Mouse (Mus musculus) midbrain, embryonic 15.5 days (tissue): ENCODE measurements around the gene Fam189a2. TPM values are rescaled to one million over a fixed set of nuclear protein-coding genes. Genes with fewer than 3 reads are reported as not detected.
A peak's percentile ranks its signal among the peaks of the same experiment; 100 is the strongest.

Experiments used
- ATAC-seq: fragments of 200-750 bp; cut with Nextera tagmentation; replicated peaks from 2 replicates; pipeline ENCODE4 v1.8.0; 2017; ENCODE audit warnings: moderate TSS enrichment
- H3K27ac ChIP-seq: fragments of 300-500 bp; sonication (generic); 2 replicates; pipeline ENCODE4 v1.5.1; 2015; ENCODE audit warnings: mild to moderate bottlenecking, inconsistent platforms
- H3K27me3 ChIP-seq: fragments of 300-500 bp; sonication (generic); replicated peaks from 2 replicates; pipeline ENCODE4 v1.6.1; 2015; ENCODE audit warnings: inconsistent platforms
- H3K36me3 ChIP-seq: fragments of 300-500 bp; sonication (generic); replicated peaks from 2 replicates; pipeline ENCODE4 v1.6.1; 2015; ENCODE audit warnings: inconsistent platforms
- H3K4me1 ChIP-seq: fragments of 300-500 bp; sonication (generic); 2 replicates; pipeline ENCODE4 v1.6.1; 2015; ENCODE audit warnings: inconsistent platforms
- H3K4me2 ChIP-seq: fragments of 300-500 bp; sonication (generic); 2 replicates; pipeline ENCODE4 v1.6.1; 2015; ENCODE audit warnings: inconsistent platforms, mild to moderate bottlenecking, moderate library complexity
- H3K4me3 ChIP-seq: fragments of 300-500 bp; sonication (generic); 2 replicates; pipeline ENCODE4 v1.5.1; 2015; ENCODE audit warnings: mild to moderate bottlenecking, inconsistent platforms
- H3K9ac ChIP-seq: fragments of 300-500 bp; sonication (generic); 2 replicates; pipeline ENCODE4 v1.6.1; 2015; ENCODE audit warnings: mild to moderate bottlenecking, inconsistent platforms
- H3K9me3 ChIP-seq: fragments of 300-500 bp; sonication (generic); 2 replicates; pipeline ENCODE4 v1.6.1; 2016; ENCODE audit warnings: inconsistent platforms
- WGBS: fragments of 180-500 bp; shearing (Covaris S2); methylation state at CpG from one replicate; pipeline ENCODE4 v1.1.7; 2015; ENCODE audit warnings: mixed read lengths; 5-methylcytosine and 5-hydroxymethylcytosine counted together
- polyA plus RNA-seq: library from polyadenylated mRNA; unstranded; fragments of >200 nt; fragmentation: Nextera tagmentation; extraction: Ambion mirVana; gene quantifications from 2 replicates; pipeline ENCODE4 v1.2.1, GENCODE M21; 2015

Gene Fam189a2
- polyA plus RNA-seq, 1 experiment from 2014 or later = 1.8 TPM

GRCm38 (mm10) chr19:24022771-24023170, 8.0 kb downstream of the Fam189a2 start:
- Histone ChIP-seq H3K9ac (no peak overlapping the region), H3K27ac (no peak overlapping the region), H3K27me3 (peaks cover 3% of the 10 kb centered on the region; the same call in 1 of the 2 replicates), H3K4me2 (no peak overlapping the region), H3K4me1 (peaks cover 21% of the 10 kb centered on the region), H3K9me3 (no peaks in the 10 kb centered on the region), H3K4me3 (no peak overlapping the region), H3K36me3 (no peaks in the 10 kb centered on the region)
- no peak for ATAC-seq
- WGBS = 85% methylated on average over 3 of the region's 3 CpGs

GRCm38 (mm10) chr19:24022301-24022700, 8.5 kb downstream of the Fam189a2 start:
- H3K36me3 ChIP-seq = no peaks in the 10 kb centered on the region
- H3K27ac ChIP-seq = no peak overlapping the region
- no peak for ATAC-seq
- H3K4me3 ChIP-seq = no peak overlapping the region
- no peak overlapping the region for H3K4me2 ChIP-seq
- no peak overlapping the region for H3K9ac ChIP-seq
- peaks cover 3% of the 10 kb centered on the region; the same call in 1 of the 2 replicates for H3K27me3 ChIP-seq
- no peaks in the 10 kb centered on the region for H3K9me3 ChIP-seq
- H3K4me1 ChIP-seq = peaks cover 25% of the 10 kb centered on the region
- 93% methylated on average over 6 of the region's 6 CpGs for WGBS

GRCm38 (mm10) chr19:24020736-24021135, 10.1 kb downstream of the Fam189a2 start:
- 90% methylated on average over 3 of the region's 3 CpGs for WGBS
- no peak for ATAC-seq
- no peak overlapping the region for H3K27ac ChIP-seq

GRCm38 (mm10) chr19:24019609-24020008, 11.2 kb downstream of the Fam189a2 start:
- Histone ChIP-seq H3K9ac (no peak overlapping the region), H3K4me3 (no peak overlapping the region), H3K4me1 (peaks cover 21% of the 10 kb centered on the region), H3K4me2 (no peak overlapping the region), H3K9me3 (no peaks in the 10 kb centered on the region), H3K27ac (no peak overlapping the region), H3K27me3 (peaks cover 3% of the 10 kb centered on the region; the same call in 1 of the 2 replicates), H3K36me3 (no peaks in the 10 kb centered on the region)
- 86% methylated on average over 9 of the region's 9 CpGs for WGBS
- no peak for ATAC-seq

More at GRCm38 (mm10) chr19:24020736-24021135, 10.1 kb downstream of the Fam189a2 start:
- Histone ChIP-seq H3K4me3 (no peak overlapping the region), H3K4me1 (peaks cover 30% of the 10 kb centered on the region), H3K27me3 (peaks cover 3% of the 10 kb centered on the region; the same call in 1 of the 2 replicates), H3K9me3 (no peaks in the 10 kb centered on the region), H3K9ac (no peak overlapping the region), H3K36me3 (no peaks in the 10 kb centered on the region), H3K4me2 (no peak overlapping the region)

- H3K4me3 ChIP-seq = no peak overlapping the region
- H3K27ac ChIP-seq = no peak overlapping the region
- no peak overlapping the region for H3K9ac ChIP-seq
- H3K27me3 ChIP-seq = peaks cover 3% of the 10 kb centered on the region; the same call in 1 of the 2 replicates
- no peaks in the 10 kb centered on the region for H3K9me3 ChIP-seq
- ATAC-seq = no peak
- no peaks in the 10 kb centered on the region for H3K36me3 ChIP-seq
- WGBS = 93% methylated on average over 3 of the region's 3 CpGs
- H3K4me2 ChIP-seq = no peak overlapping the region
- H3K4me1 ChIP-seq = peaks cover 14% of the 10 kb centered on the region
These were observed 12.4 kb downstream of the Fam189a2 start for GRCm38 (mm10) chr19:24018396-24018795.

- no peak overlapping the region for H3K27ac ChIP-seq
- no peak for ATAC-seq
These were observed 12.9 kb downstream of the Fam189a2 start for GRCm38 (mm10) chr19:24017892-24018291.

GRCm38 (mm10) chr19:24017427-24017826, 13.4 kb downstream of the Fam189a2 start:
- 15% methylated on average over 1 of the region's 1 CpGs for WGBS
- Histone ChIP-seq H3K36me3 (no peaks in the 10 kb centered on the region), H3K27ac (peak overlapping the region; percentile 51; the same call in 1 of the 2 replicates), H3K4me2 (no peak overlapping the region), H3K27me3 (peaks cover 3% of the 10 kb centered on the region; the same call in 1 of the 2 replicates), H3K9ac (no peak overlapping the region), H3K9me3 (no peaks in the 10 kb centered on the region), H3K4me3 (no peak overlapping the region), H3K4me1 (peaks cover 14% of the 10 kb centered on the region)
- ATAC-seq = no peak

More at GRCm38 (mm10) chr19:24017892-24018291, 12.9 kb downstream of the Fam189a2 start:
- H3K4me1 ChIP-seq = peaks cover 14% of the 10 kb centered on the region
- WGBS = 55% methylated on average over 3 of the region's 3 CpGs
- H3K9me3 ChIP-seq = no peaks in the 10 kb centered on the region
- no peak overlapping the region for H3K4me3 ChIP-seq
- H3K36me3 ChIP-seq = no peaks in the 10 kb centered on the region
- H3K27me3 ChIP-seq = peaks cover 3% of the 10 kb centered on the region; the same call in 1 of the 2 replicates
- H3K4me2 ChIP-seq = no peak overlapping the region
- no peak overlapping the region for H3K9ac ChIP-seq

DNA sequence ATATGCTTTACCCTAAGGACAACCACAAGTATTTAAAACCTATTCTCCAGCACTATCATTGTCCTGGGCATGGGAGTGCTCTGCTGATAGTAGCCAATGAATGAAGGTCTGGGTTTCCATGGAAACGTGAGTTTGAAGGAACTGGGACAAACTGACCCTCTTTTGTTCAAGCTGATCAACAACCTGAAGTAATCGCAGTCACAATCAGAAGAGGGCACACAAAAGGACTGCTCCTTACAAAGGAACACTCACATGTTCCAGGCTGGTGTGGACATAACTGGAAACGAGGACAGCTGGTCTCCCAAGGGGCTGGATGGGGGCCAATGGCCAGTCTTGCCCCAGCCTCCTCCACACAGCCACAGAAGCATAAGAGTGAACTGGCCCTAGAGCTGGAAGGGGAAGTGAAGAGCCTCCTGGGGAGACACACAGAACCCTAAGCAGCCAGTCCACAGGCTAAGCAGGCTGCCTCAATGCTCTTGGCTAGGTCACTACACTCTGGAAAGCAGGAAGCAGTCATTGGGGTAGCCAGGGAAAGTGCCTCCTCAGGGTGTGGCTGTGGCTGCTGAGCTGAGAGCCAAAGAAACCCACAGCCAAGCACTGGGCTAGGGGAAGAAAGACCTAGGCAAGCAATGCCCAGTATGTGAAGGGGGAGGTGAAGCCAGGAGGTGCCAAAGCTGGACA, 14.0 kb downstream of the Fam189a2 start:
- Histone ChIP-seq H3K9me3 (no peaks in the 10 kb centered on the region; the same call in 1 of the 2 replicates), H3K27ac (peak overlapping the region; percentile 51; the same call in 1 of the 2 replicates), H3K9ac (no peak overlapping the region), H3K4me2 (no peak overlapping the region), H3K36me3 (no peaks in the 10 kb centered on the region), H3K4me3 (no peak overlapping the region), H3K4me1 (peaks cover 14% of the 10 kb centered on the region), H3K27me3 (peaks cover 3% of the 10 kb centered on the region; the same call in 1 of the 2 replicates)
- 11% methylated on average over 3 of the region's 3 CpGs for WGBS
- ATAC-seq = peak; percentile 65

- no peak overlapping the region for H3K4me2 ChIP-seq
- H3K36me3 ChIP-seq = no peaks in the 10 kb centered on the region
- H3K4me1 ChIP-seq = peaks cover 14% of the 10 kb centered on the region
- ATAC-seq = no peak
- H3K9ac ChIP-seq = no peak overlapping the region
- H3K27me3 ChIP-seq = no peaks in the 10 kb centered on the region
- 85% methylated on average over 3 of the region's 3 CpGs for WGBS
- no peak overlapping the region for H3K27ac ChIP-seq
- peaks cover 4% of the 10 kb centered on the region; the same call in 1 of the 2 replicates for H3K9me3 ChIP-seq
- no peak overlapping the region for H3K4me3 ChIP-seq
These were observed 17.6 kb downstream of the Fam189a2 start for GRCm38 (mm10) chr19:24013241-24013640.

GRCm38 (mm10) chr19:24012479-24012878, 18.3 kb downstream of the Fam189a2 start:
- H3K9ac ChIP-seq = no peak overlapping the region
- peaks cover 4% of the 10 kb centered on the region; the same call in 1 of the 2 replicates for H3K9me3 ChIP-seq
- H3K36me3 ChIP-seq = no peaks in the 10 kb centered on the region
- H3K4me1 ChIP-seq = peaks cover 10% of the 10 kb centered on the region
- WGBS = 97% methylated on average over 8 of the region's 8 CpGs
- H3K4me2 ChIP-seq = no peak overlapping the region
- ATAC-seq = no peak
- H3K4me3 ChIP-seq = no peak overlapping the region
- no peak overlapping the region for H3K27ac ChIP-seq
- H3K27me3 ChIP-seq = no peaks in the 10 kb centered on the region

GRCm38 (mm10) chr19:24007638-24008360, 23.0 kb downstream of the Fam189a2 start:
- peaks cover 4% of the 10 kb centered on the region; the same call in 1 of the 2 replicates for H3K9me3 ChIP-seq
- no peak overlapping the region for H3K27ac ChIP-seq
- 70% methylated on average over 4 of the region's 4 CpGs for WGBS
- no peak overlapping the region for H3K4me2 ChIP-seq
- no peak overlapping the region for H3K4me3 ChIP-seq
- no peaks in the 10 kb centered on the region for H3K4me1 ChIP-seq
- no peak for ATAC-seq
- H3K27me3 ChIP-seq = no peaks in the 10 kb centered on the region
- no peak overlapping the region for H3K9ac ChIP-seq
- H3K36me3 ChIP-seq = no peaks in the 10 kb centered on the region

- WGBS = 91% methylated on average over 10 of the region's 10 CpGs
These were observed 23.7 kb downstream of the Fam189a2 start for GRCm38 (mm10) chr19:24007002-24007637.

More at GRCm38 (mm10) chr19:24007002-24007637, 23.7 kb downstream of the Fam189a2 start:
- Histone ChIP-seq H3K9ac (no peak overlapping the region), H3K9me3 (peaks cover 4% of the 10 kb centered on the region; the same call in 1 of the 2 replicates), H3K4me1 (no peaks in the 10 kb centered on the region), H3K4me2 (no peak overlapping the region), H3K4me3 (no peak overlapping the region), H3K36me3 (no peaks in the 10 kb centered on the region), H3K27ac (no peak overlapping the region), H3K27me3 (no peaks in the 10 kb centered on the region)
- no peak for ATAC-seq
